Mouse (Mus musculus): ENCODE results near the gene Ifi213.

DNA sequence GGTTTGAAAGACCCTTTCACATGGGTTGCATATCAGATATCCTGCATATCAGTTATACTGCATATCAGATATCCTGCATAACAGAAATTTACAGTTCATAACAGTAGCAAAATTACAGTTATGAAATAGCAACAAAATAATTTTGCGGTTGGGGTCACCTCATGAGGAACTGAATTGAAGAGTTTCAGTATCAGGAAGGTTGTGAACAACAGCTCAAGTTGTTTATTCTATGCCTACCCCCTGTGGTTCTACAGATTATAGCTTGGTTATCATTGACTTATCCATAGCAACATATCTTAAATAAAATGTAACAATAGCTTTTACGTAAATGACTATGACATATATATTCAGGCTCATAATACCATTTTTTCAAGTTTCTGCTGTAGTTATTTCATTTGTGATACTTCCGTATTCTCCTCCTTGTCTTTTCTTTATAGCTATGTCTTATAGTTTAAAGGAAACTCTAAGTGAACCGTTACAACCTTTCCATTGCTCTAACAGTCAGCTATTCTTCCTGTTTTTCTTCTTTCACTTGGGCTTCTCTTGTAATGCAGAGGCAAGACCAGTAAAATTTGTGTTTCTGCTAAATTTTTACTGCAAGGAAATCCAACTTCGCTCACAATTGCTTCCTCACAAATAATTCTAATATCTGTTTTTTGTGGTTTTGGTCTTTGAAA, 35.0 kb upstream of the Ifi213 start:
- TF ChIP-seq CTCF (IDR thresholded peaks at IDR 0.05; ENCODE audit: low read depth), result no peak
- TF ChIP-seq EP300 (IDR thresholded peaks at IDR 0.05; ENCODE audit: low read depth), result no peak
